Mouse (Mus musculus): ENCODE data around the gene Themis3. TPM values are rescaled to one million over a fixed set of nuclear protein-coding genes. Genes with fewer than 3 reads are reported as not detected.

Themis3 gene
- polyA plus RNA-seq, 1 experiment, result not detected

- Histone ChIP-seq H3K9me3 (peaks cover 41% of the 10 kb centered on the region), H3K4me1 (no peaks in the 10 kb centered on the region), H3K36me3 (replicated peaks; ENCODE audit: low read length) (no peaks in the 10 kb centered on the region), H3K4me3 (replicated peaks) (no peak overlapping the region), H3K27me3 (replicated peaks) (no peaks in the 10 kb centered on the region)
- TF ChIP-seq FLI1 (IDR thresholded peaks at IDR 0.05; ENCODE audit: low read length) (no peak), GATA1 (IDR thresholded peaks at IDR 0.05; ENCODE audit: borderline replicate concordance, low read length) (no peak)
Measured at GRCm38 (mm10) chr17:66590353-66591075, 3.9 kb downstream of the Themis3 start.

DNA sequence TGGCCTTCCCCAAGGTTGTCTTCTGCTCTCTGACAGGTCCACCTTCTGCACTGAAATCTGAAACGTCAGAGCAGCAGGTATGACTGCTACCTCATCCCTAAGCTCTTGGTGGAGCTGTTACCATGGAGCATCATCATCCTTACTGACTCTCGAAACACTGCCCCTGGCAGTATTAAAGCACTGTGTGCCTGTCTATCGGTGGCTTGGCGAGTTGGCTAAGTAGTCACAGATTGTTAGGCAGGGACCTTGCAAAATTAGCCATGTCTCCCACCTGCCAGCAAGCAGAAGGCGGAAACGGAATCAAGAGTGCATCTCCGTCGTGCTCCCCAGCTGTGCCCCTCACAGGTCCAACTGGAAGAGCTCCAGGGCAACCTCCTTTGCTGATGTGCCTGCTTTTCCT lies 4.6 kb downstream of the Themis3 start:
- no peaks in the 10 kb centered on the region for H3K27me3 ChIP-seq (replicated peaks)
- peaks cover 40% of the 10 kb centered on the region for H3K9me3 ChIP-seq
- TF ChIP-seq FLI1 (IDR thresholded peaks at IDR 0.05; ENCODE audit: low read length) (no peak), GATA1 (IDR thresholded peaks at IDR 0.05; ENCODE audit: borderline replicate concordance, low read length) (no peak)
- no peak overlapping the region for H3K4me3 ChIP-seq (replicated peaks)
- no peaks in the 10 kb centered on the region for H3K4me1 ChIP-seq
- no peaks in the 10 kb centered on the region for H3K36me3 ChIP-seq (replicated peaks; ENCODE audit: low read length)

DNA sequence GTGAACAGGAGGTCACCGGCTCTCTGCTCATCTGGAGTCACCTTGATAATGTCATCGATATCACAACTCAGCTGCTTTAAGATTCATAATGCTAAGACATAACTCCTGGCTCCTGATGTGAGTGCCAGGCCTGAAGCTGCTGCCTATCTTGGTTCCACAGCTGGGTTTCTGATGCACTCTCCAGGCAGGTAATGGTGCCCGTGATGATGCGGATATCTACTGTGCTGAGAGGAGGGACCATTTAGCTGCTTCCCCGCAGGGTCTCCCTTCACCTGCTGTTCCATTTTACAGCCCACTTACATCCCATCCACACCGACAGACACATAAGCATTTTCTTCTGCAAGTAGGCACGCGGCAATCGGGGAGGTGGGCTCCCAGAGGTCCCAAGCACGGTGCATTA lies 7.7 kb downstream of the Themis3 start:
- TF ChIP-seq FLI1 (IDR thresholded peaks at IDR 0.05; ENCODE audit: low read length), result no peak
- no peak for TF ChIP-seq GATA1 (IDR thresholded peaks at IDR 0.05; ENCODE audit: borderline replicate concordance, low read length)
- H3K4me1 ChIP-seq, result no peaks in the 10 kb centered on the region
- H3K36me3 ChIP-seq (replicated peaks; ENCODE audit: low read length), result no peaks in the 10 kb centered on the region
- no peak overlapping the region for H3K4me3 ChIP-seq (replicated peaks)
- H3K27me3 ChIP-seq (replicated peaks), result no peaks in the 10 kb centered on the region
- H3K9me3 ChIP-seq, result peaks cover 45% of the 10 kb centered on the region

DNA sequence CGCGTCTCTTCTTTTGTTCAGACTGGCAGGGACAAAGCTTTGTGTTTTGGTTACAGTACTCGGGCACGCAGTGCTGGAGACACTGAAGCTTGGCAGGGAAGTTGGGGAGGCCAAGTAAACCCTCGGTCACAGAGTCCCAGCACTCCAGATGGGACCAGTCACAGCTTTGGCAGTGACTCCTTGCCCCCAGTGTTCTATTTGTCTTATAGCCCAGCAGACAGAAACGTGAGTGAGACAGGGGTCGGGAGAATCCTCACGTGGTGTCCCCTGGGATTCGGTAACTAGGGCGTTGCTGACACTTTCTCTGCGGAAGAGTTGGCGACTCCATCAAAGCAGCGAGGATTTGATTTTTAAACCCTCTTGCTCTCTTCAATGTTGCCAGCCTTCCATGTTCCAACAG lies 8.3 kb downstream of the Themis3 start:
- Histone ChIP-seq H3K4me3 (replicated peaks) (no peak overlapping the region), H3K36me3 (replicated peaks; ENCODE audit: low read length) (no peaks in the 10 kb centered on the region), H3K4me1 (no peaks in the 10 kb centered on the region), H3K9me3 (peaks cover 51% of the 10 kb centered on the region), H3K27me3 (replicated peaks) (no peaks in the 10 kb centered on the region)
- TF ChIP-seq FLI1 (IDR thresholded peaks at IDR 0.05; ENCODE audit: low read length), result no peak

DNA sequence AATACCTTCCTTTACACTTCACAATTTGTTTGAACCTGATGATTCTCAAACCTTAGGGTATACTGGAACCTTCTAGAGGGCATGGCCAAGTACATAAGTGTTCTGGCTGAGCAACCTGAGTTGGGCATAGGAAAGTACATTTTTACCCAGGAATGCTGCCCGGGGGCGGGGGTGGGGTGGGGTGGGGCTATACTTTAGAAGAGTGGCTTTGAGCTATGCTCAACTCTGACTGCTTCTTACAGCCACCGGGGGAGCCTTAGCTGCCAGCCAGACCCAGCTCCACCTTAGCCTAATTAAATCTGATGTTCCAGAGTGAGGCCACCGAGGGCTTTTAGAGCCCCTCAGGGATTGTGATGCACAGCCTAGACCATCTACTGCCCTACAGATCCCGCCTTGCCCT lies 13.4 kb downstream of the Themis3 start:
- TF ChIP-seq FLI1 (IDR thresholded peaks at IDR 0.05; ENCODE audit: low read length), result no peak
- no peak for TF ChIP-seq GATA1 (IDR thresholded peaks at IDR 0.05; ENCODE audit: borderline replicate concordance, low read length)
- peaks cover 50% of the 10 kb centered on the region for H3K9me3 ChIP-seq
- no peak overlapping the region for H3K4me3 ChIP-seq (replicated peaks)
- H3K27me3 ChIP-seq (replicated peaks), result no peaks in the 10 kb centered on the region
- H3K4me1 ChIP-seq, result no peaks in the 10 kb centered on the region
- H3K36me3 ChIP-seq (replicated peaks; ENCODE audit: low read length), result no peaks in the 10 kb centered on the region

DNA sequence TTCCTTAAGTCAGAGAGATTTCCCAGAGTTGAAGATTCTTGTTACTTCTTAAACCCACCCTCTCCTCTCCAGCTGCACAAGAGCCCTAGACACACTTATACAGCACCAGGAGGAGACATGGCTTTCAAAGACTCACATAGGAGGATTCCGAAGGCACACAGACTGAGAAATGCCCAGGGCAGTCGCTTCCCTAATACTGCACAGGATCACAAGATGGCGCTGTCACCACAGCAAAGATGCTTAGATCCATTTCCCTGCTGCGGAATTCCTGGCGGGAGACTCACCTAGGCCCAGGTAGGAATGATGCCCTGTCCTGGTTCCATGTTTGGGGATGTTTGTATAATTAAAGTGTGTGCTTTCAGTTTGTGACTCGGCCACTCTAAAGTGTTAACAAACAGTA lies 16.4 kb downstream of the Themis3 start:
- TF ChIP-seq FLI1 (IDR thresholded peaks at IDR 0.05; ENCODE audit: low read length), result no peak
- no peak for TF ChIP-seq GATA1 (IDR thresholded peaks at IDR 0.05; ENCODE audit: borderline replicate concordance, low read length)
- no peaks in the 10 kb centered on the region for H3K4me1 ChIP-seq
- H3K27me3 ChIP-seq (replicated peaks), result no peaks in the 10 kb centered on the region
- no peaks in the 10 kb centered on the region for H3K36me3 ChIP-seq (replicated peaks; ENCODE audit: low read length)
- peaks cover 43% of the 10 kb centered on the region for H3K9me3 ChIP-seq
- H3K4me3 ChIP-seq (replicated peaks), result no peak overlapping the region

- Histone ChIP-seq H3K36me3 (replicated peaks; ENCODE audit: low read length) (no peaks in the 10 kb centered on the region), H3K4me1 (no peaks in the 10 kb centered on the region), H3K27me3 (replicated peaks) (no peaks in the 10 kb centered on the region), H3K9me3 (peaks cover 39% of the 10 kb centered on the region), H3K4me3 (replicated peaks) (no peak overlapping the region)
- TF ChIP-seq GATA1 (IDR thresholded peaks at IDR 0.05; ENCODE audit: borderline replicate concordance, low read length) (no peak), FLI1 (IDR thresholded peaks at IDR 0.05; ENCODE audit: low read length) (no peak)
Measured at GRCm38 (mm10) chr17:66577507-66577906, 16.9 kb downstream of the Themis3 start.

DNA sequence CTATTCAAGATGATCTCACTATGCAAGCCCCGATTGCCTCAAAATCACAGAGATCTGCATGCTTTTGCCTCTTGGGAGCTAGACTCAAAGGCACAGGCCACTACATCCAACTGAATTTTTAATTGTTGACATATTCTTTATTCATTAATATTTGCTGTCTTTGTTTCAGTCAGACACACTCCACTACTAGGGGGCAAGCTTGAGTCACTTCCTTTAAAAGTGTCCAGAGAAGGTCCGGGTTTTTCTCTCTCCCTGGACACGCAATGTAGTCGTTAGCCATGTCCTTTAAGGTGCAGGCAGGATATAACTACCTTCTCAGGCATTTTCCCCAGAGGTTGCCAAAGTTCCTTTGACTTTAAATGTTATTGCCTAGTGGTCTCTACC lies 21.8 kb downstream of the Themis3 start:
- no peaks in the 10 kb centered on the region for H3K36me3 ChIP-seq (replicated peaks; ENCODE audit: low read length)
- peaks cover 11% of the 10 kb centered on the region for H3K9me3 ChIP-seq

GRCm38 (mm10) chr17:66571860-66572676 lies 22.4 kb downstream of the Themis3 start:
- H3K4me3 ChIP-seq (replicated peaks), result no peak overlapping the region
- TF ChIP-seq FLI1 (IDR thresholded peaks at IDR 0.05; ENCODE audit: low read length), result no peak
- no peak for TF ChIP-seq GATA1 (IDR thresholded peaks at IDR 0.05; ENCODE audit: borderline replicate concordance, low read length)
- no peaks in the 10 kb centered on the region for H3K36me3 ChIP-seq (replicated peaks; ENCODE audit: low read length)
- H3K9me3 ChIP-seq, result peaks cover 16% of the 10 kb centered on the region
- H3K27me3 ChIP-seq (replicated peaks), result no peaks in the 10 kb centered on the region
- H3K4me1 ChIP-seq, result no peaks in the 10 kb centered on the region

More for the DNA sequence above, 21.8 kb downstream of the Themis3 start:
- TF ChIP-seq FLI1 (IDR thresholded peaks at IDR 0.05; ENCODE audit: low read length), result no peak
- no peak for TF ChIP-seq GATA1 (IDR thresholded peaks at IDR 0.05; ENCODE audit: borderline replicate concordance, low read length)
- Histone ChIP-seq H3K4me3 (replicated peaks) (no peak overlapping the region), H3K4me1 (no peaks in the 10 kb centered on the region), H3K27me3 (replicated peaks) (no peaks in the 10 kb centered on the region)

DNA sequence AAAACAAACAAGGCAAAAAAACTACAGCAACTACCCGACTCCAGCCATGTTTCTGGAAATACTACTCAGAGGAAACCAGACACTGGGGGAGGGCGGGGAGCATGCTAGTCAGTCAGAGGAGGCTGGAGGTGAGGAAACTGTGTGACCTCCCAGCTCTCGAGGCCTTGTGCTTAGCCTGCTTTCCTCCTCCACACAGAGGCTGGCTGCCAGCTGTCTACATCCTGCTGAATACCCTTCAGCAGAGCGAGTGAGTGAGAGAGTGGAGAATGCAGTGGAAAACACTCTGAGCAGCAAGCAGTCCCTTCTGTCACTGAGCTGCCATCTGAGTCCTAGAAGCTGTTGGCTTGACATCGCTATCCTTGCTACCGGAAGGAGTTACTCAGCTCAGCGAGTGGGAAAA lies 30.2 kb downstream of the Themis3 start:
- Histone ChIP-seq H3K9me3 (peaks cover 44% of the 10 kb centered on the region), H3K27me3 (replicated peaks) (no peaks in the 10 kb centered on the region), H3K4me1 (no peaks in the 10 kb centered on the region), H3K36me3 (replicated peaks; ENCODE audit: low read length) (no peaks in the 10 kb centered on the region), H3K4me3 (replicated peaks) (no peak overlapping the region)
- TF ChIP-seq GATA1 (IDR thresholded peaks at IDR 0.05; ENCODE audit: borderline replicate concordance, low read length) (no peak), FLI1 (IDR thresholded peaks at IDR 0.05; ENCODE audit: low read length) (no peak)

Data from megakaryocyte, embryonic 14.5 days (primary cell).